8 mouse cellular contexts compared by ENCODE assay signal in genomic region chr15:99030585-99031387, GRCm38 (mm10). TPM values are rescaled to one million over a fixed set of nuclear protein-coding genes. Genes with fewer than 3 reads are reported as not detected.
A peak's percentile ranks its signal among the peaks of the same experiment; 100 is the strongest.
DNase-seq lines count a peak whose midpoint lies in the region; ATAC-seq and TF ChIP-seq lines count a peak whose summit lies in the region.
"Had no signal": no experiment of that assay in that cellular context is flagged by ENCODE, and none has a peak within 500 bp of the region (broad histone marks: within the 10 kb centered on the region; RNA-seq: fewer than 3 reads in every experiment).

No protein-coding gene starts in this region.

- WGBS in heart, postnatal 0 days: 5% methylated on average over 26 of the region's 26 CpGs
- 12% methylated on average over 26 of the region's 26 CpGs for WGBS in limb, embryonic 11.5 days
- 18% methylated on average over 26 of the region's 26 CpGs for WGBS in midbrain, embryonic 11.5 days
- WGBS in stomach, postnatal 0 days: 6% methylated on average over 26 of the region's 26 CpGs

- H3K4me2 ChIP-seq in heart, postnatal 0 days (ENCODE audit: low read depth, low read length): peak overlapping the region; percentile 80
- peak overlapping the region; percentile 76 for H3K4me2 ChIP-seq in limb, embryonic 11.5 days (ENCODE audit: low read depth, severe bottlenecking)
- H3K4me2 ChIP-seq in midbrain, embryonic 11.5 days: peak overlapping the region; percentile 77
- H3K4me2 ChIP-seq in stomach, postnatal 0 days (replicated peaks; ENCODE audit: low read depth): peak overlapping the region; percentile 75

- peak overlapping the region; percentile 96 for H3K27ac ChIP-seq in heart, postnatal 0 days (ENCODE audit: low read depth)
- no peak overlapping the region for H3K27ac ChIP-seq in limb, embryonic 11.5 days (replicated peaks; ENCODE audit: low read depth, low read length)
- no peak overlapping the region for H3K27ac ChIP-seq in midbrain, embryonic 11.5 days (ENCODE audit: low read depth, low read length)
- H3K27ac ChIP-seq in stomach, postnatal 0 days (replicated peaks): peak overlapping the region; percentile 93

- H3K4me3 ChIP-seq in heart, postnatal 0 days (ENCODE audit: low read depth, low read length): peak overlapping the region; percentile 78
- peak overlapping the region; percentile 56 for H3K4me3 ChIP-seq in limb, embryonic 11.5 days (ENCODE audit: low read depth, low read length)
- H3K4me3 ChIP-seq in midbrain, embryonic 11.5 days (ENCODE audit: low read depth, low read length): peak overlapping the region; percentile 52
- peak overlapping the region; percentile 71 for H3K4me3 ChIP-seq in stomach, postnatal 0 days (ENCODE audit: low read depth, low read length)

- H3K27me3 ChIP-seq in heart, postnatal 0 days (ENCODE audit: control insufficient read depth, insufficient read depth, low read length): no peaks in the 10 kb centered on the region
- H3K27me3 ChIP-seq in limb, embryonic 11.5 days (ENCODE audit: control insufficient read depth, insufficient read depth, low read length): no peaks in the 10 kb centered on the region
- H3K27me3 ChIP-seq in midbrain, embryonic 11.5 days (ENCODE audit: control insufficient read depth, insufficient read depth, low read length): peaks cover 5% of the 10 kb centered on the region
- no peaks in the 10 kb centered on the region for H3K27me3 ChIP-seq in stomach, postnatal 0 days (ENCODE audit: control insufficient read depth, insufficient read depth, low read length)

- no peaks in the 10 kb centered on the region for H3K9me3 ChIP-seq in heart, postnatal 0 days (replicated peaks; ENCODE audit: control insufficient read depth, low read length)
- no peaks in the 10 kb centered on the region for H3K9me3 ChIP-seq in limb, embryonic 11.5 days (ENCODE audit: control insufficient read depth, low read length)
- no peaks in the 10 kb centered on the region for H3K9me3 ChIP-seq in midbrain, embryonic 11.5 days (ENCODE audit: control insufficient read depth, low read length)
- H3K9me3 ChIP-seq in stomach, postnatal 0 days (ENCODE audit: control insufficient read depth, low read length): no peaks in the 10 kb centered on the region

- peak overlapping the region; percentile 80 for H3K9ac ChIP-seq in heart, postnatal 0 days (replicated peaks; ENCODE audit: low read depth, low read length)
- peak overlapping the region; percentile 38 for H3K9ac ChIP-seq in limb, embryonic 11.5 days (ENCODE audit: low read length)
- peak overlapping the region; percentile 72 for H3K9ac ChIP-seq in midbrain, embryonic 11.5 days (ENCODE audit: low read length)
- peak overlapping the region; percentile 83 for H3K9ac ChIP-seq in stomach, postnatal 0 days (ENCODE audit: low read length)

- ATAC-seq in common myeloid progenitor, adult 5-6 weeks (replicated peaks; ENCODE audit: low read depth, poor library complexity, severe bottlenecking): peak; percentile 16; the same call in 1 of the 2 replicates
- peak; percentile 37; the same call in 1 of the 2 replicates for ATAC-seq in heart, postnatal 0 days (ENCODE audit: insufficient read depth, low read depth)
- no peak for ATAC-seq in limb, embryonic 11.5 days (ENCODE audit: insufficient number of reproducible peaks, low FRiP score, low TSS enrichment, low read depth)
- ATAC-seq in midbrain, embryonic 11.5 days (ENCODE audit: low FRiP score): 0 out of 2 replicates have a peak, but pooled peaks have one; percentile 41
- peak; percentile 85 for ATAC-seq in stomach, postnatal 0 days (ENCODE audit: low FRiP score, low TSS enrichment)

- DNase-seq in NIH3T3 (ENCODE audit: low read depth): peak; percentile 80
- peak; percentile 62 for DNase-seq in heart, postnatal 0 days (ENCODE audit: low spot score)
- DNase-seq in limb, embryonic 11.5 days (ENCODE audit: low spot score): peak; percentile 46
- peak; percentile 94 for DNase-seq in midbrain, embryonic 11.5 days (ENCODE audit: low spot score, missing footprints)
- peak; percentile 90 for DNase-seq in stomach, postnatal 0 days (ENCODE audit: low spot score)
- DNase-seq in cerebellum, postnatal 4 days (ENCODE audit: low spot score in 2 of 2): no peak

- peaks cover 14% of the 10 kb centered on the region for H3K36me3 ChIP-seq in heart, postnatal 0 days (replicated peaks; ENCODE audit: control insufficient read depth, insufficient read depth, low read length)
- peaks cover 4% of the 10 kb centered on the region; the same call in 1 of the 2 replicates for H3K36me3 ChIP-seq in limb, embryonic 11.5 days (ENCODE audit: control insufficient read depth, insufficient read depth, low read length)
- no peaks in the 10 kb centered on the region for H3K36me3 ChIP-seq in midbrain, embryonic 11.5 days (ENCODE audit: control insufficient read depth, insufficient read depth, low read length)
- H3K36me3 ChIP-seq in stomach, postnatal 0 days (ENCODE audit: control insufficient read depth, insufficient read depth, low read length): peaks cover 12% of the 10 kb centered on the region

- H3K4me1 ChIP-seq in heart, postnatal 0 days (ENCODE audit: control insufficient read depth, insufficient read depth): peaks cover 29% of the 10 kb centered on the region
- H3K4me1 ChIP-seq in limb, embryonic 11.5 days (ENCODE audit: control insufficient read depth, insufficient read depth, low read length): peaks cover 8% of the 10 kb centered on the region; the same call in 1 of the 2 replicates
- peaks cover 11% of the 10 kb centered on the region for H3K4me1 ChIP-seq in midbrain, embryonic 11.5 days (ENCODE audit: control insufficient read depth, insufficient read depth, low read length)
- H3K4me1 ChIP-seq in stomach, postnatal 0 days (replicated peaks; ENCODE audit: control insufficient read depth, insufficient read depth): peaks cover 10% of the 10 kb centered on the region; the same call in 1 of the 2 replicates

- TF ChIP-seq CTCF in heart, postnatal 0 days (IDR thresholded peaks at IDR 0.05; ENCODE audit: low read depth): no peak
- TF ChIP-seq CTCF in stomach, postnatal 0 days (IDR thresholded peaks at IDR 0.05; ENCODE audit: low read depth): no peak

- no peak for TF ChIP-seq EP300 in heart, postnatal 0 days (IDR thresholded peaks at IDR 0.05; ENCODE audit: low read depth)
- TF ChIP-seq EP300 in stomach, postnatal 0 days (optimal IDR thresholded peaks at IDR 0.05): no peak

RNA-seq across cellular contexts. Expression of gene Tuba1c, which starts 1.1 kb away (rescaled TPM):
- total RNA-seq in common myeloid progenitor, adult 5-6 weeks (2017): 41.0 and 61.3 TPM in 2 replicates
- 309 and 399 TPM in 2 replicates for total RNA-seq in heart, postnatal 0 days (2014; rRNA removed; ENCODE audit: low replicate concordance)
- 73.8 and 97.1 TPM in 2 replicates for polyA plus RNA-seq in heart, postnatal 0 days (2015; fragmentation: Nextera tagmentation; extraction: Ambion mirVana)
- 146 and 157 TPM in 2 replicates for polyA plus RNA-seq in limb, embryonic 11.5 days (2014; fragmentation: Nextera tagmentation; extraction: Ambion mirVana)
- polyA plus RNA-seq in midbrain, embryonic 11.5 days (2014; fragmentation: Nextera tagmentation; extraction: Ambion mirVana): 102 and 106 TPM in 2 replicates
- polyA plus RNA-seq in stomach, postnatal 0 days (2015; fragmentation: Nextera tagmentation; extraction: Ambion mirVana): 145 and 159 TPM in 2 replicates

RNA-seq across cellular contexts. Expression of gene Prph, which starts 24.2 kb away (rescaled TPM):
- not detected in 2 replicates for total RNA-seq in common myeloid progenitor, adult 5-6 weeks (2017)
- total RNA-seq in heart, postnatal 0 days (2014; rRNA removed; ENCODE audit: low replicate concordance): 2.0 TPM in 1 of 2 replicates, not detected in the other
- polyA plus RNA-seq in heart, postnatal 0 days (2015; fragmentation: Nextera tagmentation; extraction: Ambion mirVana): 0.07 and 0.84 TPM in 2 replicates
- 0.10 and 0.11 TPM in 2 replicates for polyA plus RNA-seq in limb, embryonic 11.5 days (2014; fragmentation: Nextera tagmentation; extraction: Ambion mirVana)
- 3.6 and 4.8 TPM in 2 replicates for polyA plus RNA-seq in midbrain, embryonic 11.5 days (2014; fragmentation: Nextera tagmentation; extraction: Ambion mirVana)
- polyA plus RNA-seq in stomach, postnatal 0 days (2015; fragmentation: Nextera tagmentation; extraction: Ambion mirVana): 25.7 and 28.6 TPM in 2 replicates

RNA-seq across cellular contexts. Expression of gene Troap, which starts 43.6 kb away (rescaled TPM):
- total RNA-seq in common myeloid progenitor, adult 5-6 weeks (2017): 12.6 and 18.6 TPM in 2 replicates
- 16.2 and 19.1 TPM in 2 replicates for total RNA-seq in heart, postnatal 0 days (2014; rRNA removed; ENCODE audit: low replicate concordance)
- 7.0 and 8.1 TPM in 2 replicates for polyA plus RNA-seq in heart, postnatal 0 days (2015; fragmentation: Nextera tagmentation; extraction: Ambion mirVana)
- 33.4 and 37.2 TPM in 2 replicates for polyA plus RNA-seq in limb, embryonic 11.5 days (2014; fragmentation: Nextera tagmentation; extraction: Ambion mirVana)
- 19.7 and 27.2 TPM in 2 replicates for polyA plus RNA-seq in midbrain, embryonic 11.5 days (2014; fragmentation: Nextera tagmentation; extraction: Ambion mirVana)
- polyA plus RNA-seq in stomach, postnatal 0 days (2015; fragmentation: Nextera tagmentation; extraction: Ambion mirVana): 5.1 and 7.1 TPM in 2 replicates

RNA-seq across cellular contexts. Expression of gene C1ql4, which starts 56.8 kb away (rescaled TPM):
- total RNA-seq in common myeloid progenitor, adult 5-6 weeks (2017): not detected in 2 replicates
- total RNA-seq in heart, postnatal 0 days (2014; rRNA removed; ENCODE audit: low replicate concordance): not detected in 2 replicates
- polyA plus RNA-seq in heart, postnatal 0 days (2015; fragmentation: Nextera tagmentation; extraction: Ambion mirVana): 0.20 TPM in 1 of 2 replicates, not detected in the other
- polyA plus RNA-seq in limb, embryonic 11.5 days (2014; fragmentation: Nextera tagmentation; extraction: Ambion mirVana): not detected in 2 replicates
- 5.0 and 6.2 TPM in 2 replicates for polyA plus RNA-seq in midbrain, embryonic 11.5 days (2014; fragmentation: Nextera tagmentation; extraction: Ambion mirVana)
- not detected in 2 replicates for polyA plus RNA-seq in stomach, postnatal 0 days (2015; fragmentation: Nextera tagmentation; extraction: Ambion mirVana)
- polyA plus RNA-seq: large intestine, adult 2 months had no signal

Comparison
In these comparisons a context has a peak if more than half of its experiments do, and no peak if none do; other contexts are left out.
1. DNase-seq: peak in NIH3T3 (single experiment), heart, postnatal 0 days (single experiment), limb, embryonic 11.5 days (single experiment), midbrain, embryonic 11.5 days (single experiment) and stomach, postnatal 0 days (single experiment); none in cerebellum, postnatal 4 days (0 of 2).
2. H3K27ac ChIP-seq: peak in heart, postnatal 0 days (single experiment) and stomach, postnatal 0 days (single experiment); none in limb, embryonic 11.5 days (single experiment) and midbrain, embryonic 11.5 days (single experiment).
3. Peak in every context shown above with its lines, with median percentiles within 50 percentile points of each other: H3K4me2 ChIP-seq, H3K4me3 ChIP-seq and H3K9ac ChIP-seq.